Mouse (Mus musculus) CH12.LX (cell line): ENCODE measurements around the gene Lad1. TPM values are rescaled to one million over a fixed set of nuclear protein-coding genes. Genes with fewer than 3 reads are reported as not detected.

ENCODE experiments used
- DNase-seq: peaks from one replicate; pipeline ENCODE4 v3.0.0-alpha.2; 2013; ENCODE audit errors: extremely low read depth
- H3K27ac ChIP-seq: 2 replicates; pipeline ENCODE4 v1.5.1; 2012; ENCODE audit warnings: low read depth, mild to moderate bottlenecking, control low read depth, moderate library complexity; ENCODE audit not compliant: insufficient read depth
- H3K27me3 ChIP-seq: replicated peaks from 2 replicates; pipeline ENCODE3; 2012; ENCODE audit warnings: inconsistent platforms
- H3K36me3 ChIP-seq, 2 experiments: replicated peaks in 1 of 2; 2 replicates each; pipeline versions ENCODE3 to v1.6.1; 2012; ENCODE audit warnings: inconsistent platforms in 1 of 2, low read length in 1 of 2, mild to moderate bottlenecking in 1 of 2, mixed read lengths in 1 of 2, moderate library complexity in 1 of 2; ENCODE audit not compliant: control insufficient read depth in 1 of 2, insufficient read depth in 1 of 2
- H3K4me1 ChIP-seq, 2 experiments: 2 replicates each; pipeline ENCODE4 v1.6.1; 2012; ENCODE audit warnings: inconsistent platforms in 1 of 2, moderate library complexity in 1 of 2; ENCODE audit not compliant: insufficient read depth in 2 of 2, control insufficient read depth in 1 of 2
- H3K4me2 ChIP-seq: 2 replicates; pipeline ENCODE4 v1.6.1; 2012; ENCODE audit warnings: low read depth, mild to moderate bottlenecking, control low read depth; ENCODE audit not compliant: poor library complexity, insufficient read depth, severe bottlenecking
- H3K4me3 ChIP-seq, 3 experiments: fragments of 150-350 bp in 1 of 3; sonication (generic) in 1 of 3; replicated peaks in 1 of 3; 2 replicates each; pipeline versions ENCODE3 to v1.5.1; 2011 to 2012; ENCODE audit warnings: low read depth in 2 of 3, low read length in 2 of 3, mild to moderate bottlenecking in 2 of 3, moderate library complexity in 2 of 3, control low read depth in 1 of 3, improper control_type of control experiment in 1 of 3, inconsistent platforms in 1 of 3, mixed read lengths in 1 of 3; ENCODE audit not compliant: poor library complexity in 1 of 3
- H3K79me2 ChIP-seq: replicated peaks from 2 replicates; pipeline ENCODE4 v1.6.1; 2012; ENCODE audit warnings: mild to moderate bottlenecking, moderate library complexity; ENCODE audit not compliant: control insufficient read depth, poor library complexity, insufficient read depth, severe bottlenecking; ENCODE audit errors: extremely low read depth
- H3K9ac ChIP-seq: 2 replicates; pipeline ENCODE4 v1.6.1; 2012; ENCODE audit warnings: low read depth, mild to moderate bottlenecking, control low read depth, moderate library complexity; ENCODE audit not compliant: insufficient read depth
- H3K9me3 ChIP-seq: replicated peaks from 2 replicates; pipeline ENCODE3; 2012; ENCODE audit warnings: low read length, inconsistent platforms, mixed read lengths
- BHLHE40 ChIP-seq: IDR thresholded peaks from 2 replicates; pipeline ENCODE4 v1.6.1; 2011; ENCODE audit warnings: mild to moderate bottlenecking, low read depth, low read length, improper control_type of control experiment
- CHD2 ChIP-seq: IDR thresholded peaks from 2 replicates; pipeline ENCODE4 v1.6.1; 2011; ENCODE audit warnings: low read length, improper control_type of control experiment
- CTCF ChIP-seq, 2 experiments: IDR thresholded peaks in 1 of 2; conservative IDR thresholded peaks in 1 of 2; 2 replicates each; pipeline ENCODE4 v1.5.1; 2011 to 2012; ENCODE audit warnings: low read depth in 2 of 2, low read length in 2 of 2, improper control_type of control experiment in 1 of 2, inconsistent platforms in 1 of 2, mild to moderate bottlenecking in 1 of 2, moderate library complexity in 1 of 2
- E2F4 ChIP-seq: IDR thresholded peaks from 2 replicates; pipeline ENCODE4 v1.6.1; 2011; ENCODE audit warnings: low read depth, low read length, improper control_type of control experiment; ENCODE audit not compliant: insufficient replicate concordance
- EP300 ChIP-seq: IDR thresholded peaks from 2 replicates; pipeline ENCODE4 v1.6.1; 2011; ENCODE audit warnings: low read length, improper control_type of control experiment
- ETS1 ChIP-seq: conservative IDR thresholded peaks from 2 replicates; pipeline ENCODE4 v1.6.1; 2012; ENCODE audit warnings: low read depth, mild to moderate bottlenecking, inconsistent platforms, low read length, improper control_type of control experiment, moderate library complexity
- HCFC1 ChIP-seq: IDR thresholded peaks from 2 replicates; pipeline ENCODE4 v1.6.1; 2012; ENCODE audit warnings: low read depth, mild to moderate bottlenecking, inconsistent platforms, low read length, improper control_type of control experiment
- IRF4 ChIP-seq: IDR thresholded peaks from 2 replicates; pipeline ENCODE4 v1.6.1; 2014; ENCODE audit warnings: low read depth, mild to moderate bottlenecking, inconsistent platforms, low read length, improper control_type of control experiment
- JUN ChIP-seq: IDR thresholded peaks from 2 replicates; pipeline ENCODE4 v1.6.1; 2011; ENCODE audit warnings: low read depth, mild to moderate bottlenecking, low read length, improper control_type of control experiment, moderate library complexity; ENCODE audit not compliant: insufficient read depth
- JUND ChIP-seq: conservative IDR thresholded peaks from 2 replicates; pipeline ENCODE4 v1.6.1; 2011; ENCODE audit warnings: low read depth, low read length, improper control_type of control experiment
- MAFK ChIP-seq: IDR thresholded peaks from 2 replicates; pipeline ENCODE4 v1.6.1; 2011; ENCODE audit warnings: low read length, improper control_type of control experiment; ENCODE audit not compliant: insufficient replicate concordance
- MAX ChIP-seq: IDR thresholded peaks from 2 replicates; pipeline ENCODE4 v1.6.1; 2011; ENCODE audit warnings: low read length, improper control_type of control experiment
- MAZ ChIP-seq: IDR thresholded peaks from 2 replicates; pipeline ENCODE4 v1.6.1; 2012; ENCODE audit warnings: low read depth, mild to moderate bottlenecking, inconsistent platforms, low read length, improper control_type of control experiment, moderate library complexity
- MYC ChIP-seq: IDR thresholded peaks from 2 replicates; pipeline ENCODE4 v1.6.1; 2011; ENCODE audit warnings: low read depth, mild to moderate bottlenecking, improper control_type of control experiment, low read length
- NELFE ChIP-seq: IDR thresholded peaks from 2 replicates; pipeline ENCODE4 v1.6.1; 2011; ENCODE audit warnings: low read depth, low read length, improper control_type of control experiment
- POLR2AphosphoS2 ChIP-seq: IDR thresholded peaks from 2 replicates; pipeline ENCODE4 v1.6.1; 2011; ENCODE audit warnings: low read depth, low read length, improper control_type of control experiment
- RAD21 ChIP-seq: IDR thresholded peaks from 2 replicates; pipeline ENCODE4 v1.6.1; 2011; ENCODE audit warnings: low read depth, mild to moderate bottlenecking, low read length, improper control_type of control experiment, moderate library complexity
- SIN3A ChIP-seq: IDR thresholded peaks from 2 replicates; pipeline ENCODE4 v1.6.1; 2012; ENCODE audit warnings: low read length, improper control_type of control experiment, inconsistent platforms
- SMC3 ChIP-seq: IDR thresholded peaks from 2 replicates; pipeline ENCODE4 v1.6.1; 2011; ENCODE audit warnings: low read depth, low read length, improper control_type of control experiment
- TCF12 ChIP-seq: IDR thresholded peaks from 2 replicates; pipeline ENCODE4 v1.6.1; 2014; ENCODE audit warnings: low read depth, mild to moderate bottlenecking, inconsistent platforms, low read length, improper control_type of control experiment
- UBTF ChIP-seq: IDR thresholded peaks from 2 replicates; pipeline ENCODE4 v1.6.1; 2012; ENCODE audit warnings: low read depth, mild to moderate bottlenecking, inconsistent platforms, low read length, improper control_type of control experiment, moderate library complexity
- USF1 ChIP-seq: IDR thresholded peaks from 2 replicates; pipeline ENCODE4 v1.6.1; 2014; ENCODE audit warnings: low read depth, mild to moderate bottlenecking, inconsistent platforms, low read length, improper control_type of control experiment
- USF2 ChIP-seq: conservative IDR thresholded peaks from 2 replicates; pipeline ENCODE4 v1.6.1; 2011; ENCODE audit warnings: low read depth, low read length, improper control_type of control experiment
- ZC3H11A ChIP-seq: IDR thresholded peaks from 2 replicates; pipeline ENCODE4 v1.6.1; 2012; ENCODE audit warnings: low read depth, mild to moderate bottlenecking, inconsistent platforms, low read length, improper control_type of control experiment
- ZKSCAN1 ChIP-seq: IDR thresholded peaks from 2 replicates; pipeline ENCODE4 v1.6.1; 2012; ENCODE audit warnings: low read depth, inconsistent platforms, low read length, improper control_type of control experiment, borderline replicate concordance
- ZMIZ1 ChIP-seq: IDR thresholded peaks from 2 replicates; pipeline ENCODE4 v1.6.1; 2012; ENCODE audit warnings: low read depth, mild to moderate bottlenecking, inconsistent platforms, low read length, improper control_type of control experiment
- ZNF384 ChIP-seq: IDR thresholded peaks from 2 replicates; pipeline ENCODE4 v1.6.1; 2012; ENCODE audit warnings: low read depth, low read length, improper control_type of control experiment, inconsistent platforms
- dilution Hi-C: fragments of 300-500 bp; cut with MboI; formaldehyde crosslinking; loops from 2 replicates; pipeline ENCODE4 v1.14.3; 2020; ENCODE audit warnings: low sequenced_read_pairs; ENCODE audit not compliant: extremely low pct_unique_long_range_greater_than_20kb, extremely low pct_ligation_motif_present
- in situ Hi-C: fragments of 300-500 bp; cut with MboI; formaldehyde crosslinking; loops from 3 replicates; pipeline ENCODE4 v1.14.3; 2019; ENCODE audit warnings: low sequenced_read_pairs, low pct_ligation_motif_present, low pct_unique_long_range_greater_than_20kb, mixed read lengths
- polyA plus RNA-seq: library from polyadenylated mRNA; unstranded; fragments of >175 nt; gene quantifications from 2 replicates; pipeline ENCODE4 v1.2.1, GENCODE M21; 2012; ENCODE audit warnings: low read depth; ENCODE audit not compliant: insufficient read length
- total RNA-seq, 2 experiments: library from RNA; depleted of rRNA; stranded (reverse); fragments of 300-350 nt in 1 of 2; fragments of >200 nt in 1 of 2; gene quantifications; 2 replicates each; pipeline ENCODE4 v1.2.3; 2012 to 2014

The Lad1 gene
- total and polyA plus RNA-seq, 3 experiments: 0.17 TPM; not detected in 2

- in situ Hi-C loops: no loop called here
- no peaks in the 10 kb centered on the region for H3K9me3 ChIP-seq
Measured at GRCm38 (mm10) chr1:135862561-135862960, 44.2 kb downstream of the Lad1 start.

GRCm38 (mm10) chr1:135863786-135864335, 45.5 kb downstream of the Lad1 start:
- H3K27ac ChIP-seq: no peak overlapping the region
- no peak overlapping the region for H3K4me3 ChIP-seq
- no peak for TF ChIP-seq NELFE
- no peak for TF ChIP-seq MAZ
- no peak for TF ChIP-seq MAX
- no peak for TF ChIP-seq ZC3H11A
- TF ChIP-seq JUN: no peak
- no peak for TF ChIP-seq CTCF (conservative IDR thresholded peaks at IDR 0.05 in 1 of 2, IDR thresholded peaks at IDR 0.05 in 1 of 2; ENCODE audit: low read depth in 2 of 2, low read length in 2 of 2)
- no peak for TF ChIP-seq USF2
- no peak for TF ChIP-seq ZKSCAN1
- no peak for TF ChIP-seq POLR2AphosphoS2
- TF ChIP-seq ZNF384: no peak
- TF ChIP-seq MYC: no peak
- no peak for TF ChIP-seq ETS1
- no peak for TF ChIP-seq SMC3
- no peak for TF ChIP-seq SIN3A
- TF ChIP-seq UBTF: no peak
- no peak for TF ChIP-seq JUND
- TF ChIP-seq USF1: no peak
- no peak for TF ChIP-seq MAFK
- no peak for TF ChIP-seq HCFC1
- H3K9ac ChIP-seq: no peak overlapping the region
- no peaks in the 10 kb centered on the region for H3K9me3 ChIP-seq
- no peaks in the 10 kb centered on the region for H3K36me3 ChIP-seq
- dilution Hi-C loops: no loop called here
- H3K4me1 ChIP-seq: peaks cover 3 to 24% of the 10 kb centered on the region in 2 experiments; a peak in 3 of 4 replicates
- no peak overlapping the region for H3K4me2 ChIP-seq
- DNase-seq: no peak
- in situ Hi-C loops: no loop called here
- H3K79me2 ChIP-seq: no peaks in the 10 kb centered on the region
- H3K27me3 ChIP-seq: peaks cover 83% of the 10 kb centered on the region

More at GRCm38 (mm10) chr1:135862561-135862960, 44.2 kb downstream of the Lad1 start:
- H3K4me1 ChIP-seq: peaks cover 3 to 24% of the 10 kb centered on the region in 2 experiments; a peak in 3 of 4 replicates
- H3K9ac ChIP-seq: no peak overlapping the region
- no peak for DNase-seq
- TF ChIP-seq ZMIZ1: no peak
- TF ChIP-seq USF2: no peak
- TF ChIP-seq HCFC1: no peak
- TF ChIP-seq MAZ: no peak
- no peak for TF ChIP-seq TCF12
- TF ChIP-seq CHD2: no peak
- TF ChIP-seq SIN3A: no peak
- no peak for TF ChIP-seq UBTF
- TF ChIP-seq MYC: no peak
- no peak for TF ChIP-seq BHLHE40
- no peak for TF ChIP-seq RAD21
- TF ChIP-seq ETS1: no peak
- TF ChIP-seq EP300: no peak
- no peak for TF ChIP-seq IRF4
- no peak for TF ChIP-seq E2F4
- no peak for TF ChIP-seq JUN
- TF ChIP-seq SMC3: no peak
- TF ChIP-seq, all 38 proteins: peak for 0
- H3K36me3 ChIP-seq: no peaks in the 10 kb centered on the region
- H3K27ac ChIP-seq: no peak overlapping the region
- H3K4me2 ChIP-seq: no peak overlapping the region
- dilution Hi-C loops: no loop called here
- H3K27me3 ChIP-seq: peaks cover 78% of the 10 kb centered on the region
- no peaks in the 10 kb centered on the region for H3K79me2 ChIP-seq
- no peak overlapping the region for H3K4me3 ChIP-seq
